Mouse (Mus musculus) midbrain, embryonic 14.5 days (tissue): ENCODE data around the gene Zfy2. TPM values are rescaled to one million over a fixed set of nuclear protein-coding genes. Genes with fewer than 3 reads are reported as not detected.

Experiments used
- ATAC-seq: fragments of 200-750 bp; cut with Nextera tagmentation; 2 replicates; pipeline ENCODE4 v1.8.0; 2017; ENCODE audit warnings: moderate number of reproducible peaks, moderate library complexity; ENCODE audit not compliant: low FRiP score, low TSS enrichment
- DNase-seq: peaks from one replicate; pipeline ENCODE4 v3.0.0-alpha.2; 2015
- H3K27ac ChIP-seq: fragments of 300-500 bp; sonication (generic); replicated peaks from 2 replicates; pipeline ENCODE4 v1.5.1; 2014; ENCODE audit warnings: mild to moderate bottlenecking, low read depth, low read length, moderate library complexity
- H3K27me3 ChIP-seq: fragments of 300-500 bp; sonication (generic); 2 replicates; pipeline ENCODE4 v1.6.1; 2014; ENCODE audit warnings: low read length, control low read depth, mixed read lengths; ENCODE audit not compliant: control insufficient read depth, insufficient read depth
- H3K36me3 ChIP-seq: fragments of 300-500 bp; sonication (generic); 2 replicates; pipeline ENCODE4 v1.6.1; 2014; ENCODE audit warnings: low read length, control low read depth; ENCODE audit not compliant: control insufficient read depth, insufficient read depth
- H3K4me1 ChIP-seq: fragments of 300-500 bp; sonication (generic); 2 replicates; pipeline ENCODE4 v1.6.1; 2014; ENCODE audit warnings: mild to moderate bottlenecking, antibody characterized with exemption, low read length, control low read depth; ENCODE audit not compliant: control insufficient read depth, insufficient read depth
- H3K4me2 ChIP-seq: fragments of 300-500 bp; sonication (generic); 2 replicates; pipeline ENCODE4 v1.6.1; 2014; ENCODE audit warnings: mild to moderate bottlenecking, low read length, moderate library complexity
- H3K4me3 ChIP-seq: fragments of 300-500 bp; sonication (generic); replicated peaks from 2 replicates; pipeline ENCODE4 v1.5.1; 2014; ENCODE audit warnings: low read depth, low read length
- H3K9ac ChIP-seq: fragments of 300-500 bp; sonication (generic); replicated peaks from 2 replicates; pipeline ENCODE4 v1.6.1; 2014; ENCODE audit warnings: mild to moderate bottlenecking, low read length, moderate library complexity
- H3K9me3 ChIP-seq: fragments of 300-500 bp; sonication (generic); 2 replicates; pipeline ENCODE4 v1.6.1; 2016; ENCODE audit warnings: low read length, control low read depth, mixed read lengths; ENCODE audit not compliant: control insufficient read depth
- WGBS: fragments of 180-500 bp; shearing (Covaris S2); extraction: QIAGEN DNeasy Blood & Tissue Kit; methylation state at CpG from one replicate; pipeline ENCODE4 v1.1.7; 2014; 5-methylcytosine and 5-hydroxymethylcytosine counted together
- polyA plus RNA-seq: library from polyadenylated mRNA; unstranded; fragments of >200 nt; fragmentation: Nextera tagmentation; extraction: Ambion mirVana; gene quantifications from 2 replicates; pipeline ENCODE4 v1.2.1, GENCODE M21; 2014

Gene Zfy2
- polyA plus RNA-seq: not detected in 2 replicates

- H3K36me3 ChIP-seq: no peaks in the 10 kb centered on the region
- H3K4me3 ChIP-seq: no peak within 1 kb of the TSS
- H3K27ac ChIP-seq: no peak within 1 kb of the TSS
- H3K4me2 ChIP-seq: no peak within 1 kb of the TSS
- no peaks in the 10 kb centered on the region for H3K4me1 ChIP-seq
- WGBS: 63% methylated on average over 2 of the region's 2 CpGs
- H3K9ac ChIP-seq: no peak within 1 kb of the TSS
- H3K9me3 ChIP-seq: no peaks in the 10 kb centered on the region
- ATAC-seq: no peak
- no peaks in the 10 kb centered on the region for H3K27me3 ChIP-seq
- no peak for DNase-seq
Measured at GRCm38 (mm10) chrY:2170309-2170708, at the start of gene Zfy2. TSS of gene Zfy2 (minus strand) at chrY:2170409.
